Mouse (Mus musculus): Measurements from ENCODE around the gene Efcab9.

The Efcab9 gene

DNA sequence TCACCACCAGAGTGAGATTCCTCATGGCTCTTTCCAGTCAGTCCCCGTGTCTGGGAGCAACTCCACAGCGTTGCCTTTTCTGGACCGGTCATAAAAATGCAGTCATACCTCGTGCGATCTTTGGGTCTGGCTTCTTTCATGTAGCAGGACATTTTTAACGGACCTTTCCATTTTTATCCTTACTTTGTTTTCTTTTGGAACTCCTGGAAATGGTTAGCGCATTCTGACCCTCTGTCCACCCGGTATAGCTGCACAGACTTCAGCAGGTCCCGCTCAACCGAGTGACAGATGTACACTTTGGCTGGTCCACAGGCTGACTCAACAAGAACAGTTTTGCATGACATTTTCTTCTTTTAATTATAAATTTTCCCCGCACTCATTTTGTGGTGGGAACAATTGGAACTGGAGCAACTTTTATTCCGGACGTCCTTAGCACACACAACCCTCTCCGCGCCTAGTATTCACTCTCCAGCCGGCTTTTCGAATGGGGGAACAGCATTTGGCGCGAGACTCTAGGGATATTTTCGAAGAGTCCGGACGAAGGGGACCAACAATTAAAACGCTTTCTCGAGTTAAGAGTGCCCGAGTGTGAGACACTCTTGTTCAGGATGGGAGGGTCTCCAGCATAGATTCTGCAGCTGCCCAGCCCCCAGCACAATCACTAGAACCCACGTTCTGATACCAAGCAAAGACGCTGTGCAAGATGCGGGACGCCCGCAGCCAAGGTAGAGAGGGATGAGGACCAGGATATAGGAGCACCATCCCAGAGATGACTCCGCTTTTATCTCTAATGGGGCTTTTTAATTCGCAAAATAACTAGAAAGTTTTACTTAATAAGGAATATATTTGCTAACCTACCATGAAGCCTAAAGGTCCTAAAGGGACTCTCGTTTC lies at the start of gene Efcab9:
TSS of gene Efcab9 (minus strand) at position 211 of the 894 bp plus-strand sequence.
- in situ Hi-C loops (cut with MboI, MseI) = loop anchor here (5.0 to 25.0 kb wide), 2 partner anchors 40 to 1505 kb away; partner anchors contain the start of gene Lcp2

DNA sequence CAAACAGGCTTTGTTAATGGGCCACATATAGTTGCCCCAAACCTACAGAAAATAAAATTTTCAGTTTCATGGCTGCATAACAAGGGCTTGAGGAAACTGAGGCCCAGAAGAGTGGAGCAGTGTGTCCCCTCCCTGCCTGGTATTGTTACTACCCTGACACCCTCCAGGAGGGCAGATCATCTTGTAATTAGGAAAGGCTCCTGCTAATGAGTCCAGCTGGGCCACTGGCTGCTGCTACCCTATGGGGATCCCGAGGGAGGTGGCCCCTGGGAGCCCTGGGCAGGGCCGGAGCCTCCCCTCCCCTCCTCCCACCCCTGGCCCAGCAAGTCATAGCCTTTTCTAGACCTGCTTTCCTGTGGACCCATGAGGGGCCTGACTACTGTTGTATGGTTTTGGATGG lies 49.1 kb upstream of the Efcab9 start:
- in situ Hi-C loops (cut with MboI, MseI) = no loop called here

DNA sequence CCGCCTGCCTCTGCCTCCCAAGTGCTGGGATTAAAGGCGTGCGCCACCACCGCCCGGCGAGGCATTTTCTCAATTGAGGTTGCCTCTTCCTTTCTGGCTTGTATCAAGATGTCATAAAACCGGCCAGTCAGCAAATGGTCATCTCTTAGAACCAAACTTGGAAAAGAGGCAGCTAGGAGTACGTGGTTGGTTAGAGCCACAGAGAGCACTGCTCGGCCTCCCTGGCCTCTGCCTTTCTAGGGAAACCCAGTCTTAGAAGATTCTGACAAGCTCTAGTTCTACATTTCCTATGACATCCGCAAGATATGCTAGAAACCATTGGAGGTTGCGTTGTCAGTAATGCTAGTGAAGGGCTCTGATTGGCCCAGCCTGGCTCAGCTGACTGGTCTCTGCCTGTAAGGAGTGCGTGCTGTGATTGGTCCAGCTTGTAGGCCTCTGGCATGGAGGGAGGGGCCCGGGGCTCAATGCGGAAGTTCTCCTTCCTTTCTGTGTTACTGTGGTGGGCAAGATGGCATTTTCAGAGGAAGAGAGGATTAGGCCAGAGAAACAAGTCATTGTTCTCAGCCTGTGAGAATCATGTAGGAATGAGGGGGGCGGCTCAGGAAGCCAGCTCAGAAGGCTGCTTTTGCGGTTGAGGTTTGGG lies 48.5 kb upstream of the Efcab9 start:
- in situ Hi-C loops (cut with MboI, MseI) = no loop called here

DNA sequence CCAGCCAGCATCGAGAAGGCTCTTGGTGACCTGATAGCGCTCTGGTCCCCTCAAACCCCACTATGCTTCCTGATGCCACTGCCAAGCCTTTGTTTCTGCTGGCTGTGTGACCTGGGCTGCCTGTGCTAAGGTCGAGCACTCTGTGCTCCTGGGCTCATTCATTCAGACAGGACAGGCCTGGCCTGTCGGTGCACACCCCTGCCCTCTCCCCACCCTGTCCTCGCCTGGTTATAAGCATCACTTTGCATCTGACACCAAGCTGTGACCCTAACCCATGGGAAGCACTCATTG lies 44.8 kb upstream of the Efcab9 start:
- in situ Hi-C loops (cut with MboI, MseI) = no loop called here

DNA sequence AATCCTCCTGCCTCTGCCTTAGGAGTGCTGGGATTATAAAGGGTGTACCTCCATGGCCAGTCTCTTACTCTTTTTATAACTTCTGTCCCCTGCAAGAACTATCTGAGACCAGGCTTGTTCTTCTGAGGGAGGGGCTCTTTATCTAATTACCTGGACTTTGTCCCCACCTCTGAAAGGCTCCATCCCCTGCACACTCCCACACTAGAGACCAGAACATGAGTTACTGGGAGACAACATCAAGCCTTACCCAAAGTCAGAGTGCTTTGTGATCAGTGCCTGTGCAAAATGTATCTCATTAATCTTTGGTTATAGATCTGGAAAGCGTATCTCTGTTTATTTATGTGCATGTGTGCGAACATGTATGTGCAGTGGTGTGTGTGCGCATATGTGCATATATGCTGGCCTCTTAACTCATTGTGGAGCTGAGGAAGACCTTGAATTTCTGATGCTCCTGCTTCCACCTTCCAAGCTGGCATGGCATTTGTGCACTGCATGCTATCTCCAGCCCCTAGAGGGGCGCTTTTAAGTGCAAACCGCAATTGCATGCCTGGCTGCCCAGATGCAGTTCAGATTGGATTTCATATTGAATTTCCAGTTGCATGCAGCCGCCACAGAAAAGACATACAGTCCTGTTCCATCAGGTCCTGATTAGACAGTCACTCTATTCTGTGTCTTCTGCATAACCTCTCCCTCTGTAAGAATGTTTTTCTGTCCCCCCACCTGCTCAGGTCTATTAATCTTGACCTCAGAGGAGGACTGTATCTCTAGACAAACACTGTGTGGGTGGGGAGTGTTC lies 44.3 kb upstream of the Efcab9 start:
- in situ Hi-C loops (cut with MboI, MseI) = no loop called here

DNA sequence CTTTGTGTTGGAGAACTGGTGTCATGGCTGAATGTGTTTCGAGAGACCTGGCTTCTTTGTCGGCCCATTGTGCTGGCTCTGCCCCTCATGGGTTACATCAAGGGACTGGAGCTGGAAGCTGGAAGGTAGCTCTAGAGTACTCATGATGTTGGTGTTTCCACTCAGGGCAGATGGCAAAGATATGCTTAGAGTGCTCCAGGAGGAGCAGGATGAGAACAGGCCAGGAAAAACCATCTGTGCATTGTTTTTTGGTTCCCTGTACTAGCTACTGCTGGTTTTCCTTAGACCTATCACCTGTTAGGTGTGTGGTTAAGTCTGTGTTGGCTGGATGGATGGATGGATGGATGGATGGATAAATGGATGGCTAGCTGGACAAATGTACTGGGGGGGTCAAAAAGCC lies 41.8 kb upstream of the Efcab9 start:
- in situ Hi-C loops (cut with MboI, MseI) = no loop called here

DNA sequence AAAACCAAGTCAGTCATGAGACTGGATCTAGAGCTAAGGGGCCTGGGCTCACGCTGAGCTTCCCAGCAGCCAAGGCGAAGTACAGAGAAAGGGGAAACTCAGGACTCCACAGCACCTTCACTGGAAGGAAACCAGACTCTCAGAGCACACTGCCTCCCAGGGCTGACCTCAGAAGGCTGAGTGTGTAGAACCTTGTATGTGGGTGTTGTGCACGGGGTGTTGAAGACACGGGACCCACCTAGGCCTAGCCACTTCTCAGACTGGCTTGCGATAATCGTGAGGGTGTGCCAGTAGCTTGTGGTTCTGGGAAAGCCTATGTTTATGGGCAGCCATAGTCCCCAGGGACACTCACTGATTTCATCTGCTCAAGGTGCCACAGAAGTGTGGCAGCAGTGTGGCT lies 39.2 kb upstream of the Efcab9 start:
- in situ Hi-C loops (cut with MboI, MseI) = no loop called here

DNA sequence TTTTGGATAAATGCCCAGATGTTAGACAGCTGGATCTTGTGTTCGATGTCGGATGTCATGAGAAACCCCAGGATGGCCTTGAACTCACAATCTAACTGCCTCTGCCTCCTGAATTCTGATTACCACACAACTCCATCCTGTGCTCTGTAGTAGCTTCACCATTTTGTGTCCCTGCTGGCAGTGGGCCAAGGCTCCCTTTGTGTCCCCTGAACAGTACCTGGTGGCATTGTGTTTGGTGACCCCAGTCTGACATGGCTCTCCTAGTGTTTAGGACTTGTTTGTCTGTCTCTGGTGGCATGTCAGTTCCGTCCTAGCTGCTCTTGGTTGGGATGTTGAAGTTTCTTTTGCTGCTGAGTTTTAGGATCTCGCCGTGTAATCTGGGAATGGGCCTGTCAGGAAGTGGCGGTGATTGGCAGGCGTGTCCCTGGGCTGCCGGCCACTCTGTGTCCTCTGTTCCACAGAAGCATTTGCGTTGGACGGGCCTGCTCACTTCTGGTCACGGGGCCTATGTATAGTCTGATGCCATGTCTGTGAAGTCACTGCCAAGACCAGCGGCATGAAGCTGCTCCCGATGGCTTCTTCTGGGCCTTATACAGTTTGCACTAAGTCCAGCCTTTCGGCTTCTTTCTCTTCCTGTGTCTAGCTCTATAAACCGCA lies 36.9 kb upstream of the Efcab9 start:
- in situ Hi-C loops (cut with MboI, MseI) = no loop called here

DNA sequence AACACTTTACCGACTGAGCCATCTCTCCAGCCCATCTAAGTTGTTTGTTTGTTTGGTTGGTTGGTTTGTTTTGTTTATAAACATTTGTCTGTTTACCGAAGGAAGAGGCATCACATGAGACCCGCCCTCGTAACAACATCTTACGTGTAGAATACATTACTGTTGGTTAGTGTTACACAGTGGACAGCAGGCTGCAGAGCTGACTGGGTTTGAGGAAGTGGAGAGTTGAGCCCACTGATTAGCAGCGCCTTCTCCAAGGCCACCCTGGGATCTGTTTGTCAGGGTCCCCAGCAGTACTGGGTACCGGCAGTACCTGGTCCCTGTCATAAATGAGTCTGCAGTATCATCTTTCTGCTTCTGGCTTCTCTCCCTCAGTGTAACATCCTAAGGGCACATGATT lies 36.2 kb upstream of the Efcab9 start:
- in situ Hi-C loops (cut with MboI, MseI) = no loop called here

DNA sequence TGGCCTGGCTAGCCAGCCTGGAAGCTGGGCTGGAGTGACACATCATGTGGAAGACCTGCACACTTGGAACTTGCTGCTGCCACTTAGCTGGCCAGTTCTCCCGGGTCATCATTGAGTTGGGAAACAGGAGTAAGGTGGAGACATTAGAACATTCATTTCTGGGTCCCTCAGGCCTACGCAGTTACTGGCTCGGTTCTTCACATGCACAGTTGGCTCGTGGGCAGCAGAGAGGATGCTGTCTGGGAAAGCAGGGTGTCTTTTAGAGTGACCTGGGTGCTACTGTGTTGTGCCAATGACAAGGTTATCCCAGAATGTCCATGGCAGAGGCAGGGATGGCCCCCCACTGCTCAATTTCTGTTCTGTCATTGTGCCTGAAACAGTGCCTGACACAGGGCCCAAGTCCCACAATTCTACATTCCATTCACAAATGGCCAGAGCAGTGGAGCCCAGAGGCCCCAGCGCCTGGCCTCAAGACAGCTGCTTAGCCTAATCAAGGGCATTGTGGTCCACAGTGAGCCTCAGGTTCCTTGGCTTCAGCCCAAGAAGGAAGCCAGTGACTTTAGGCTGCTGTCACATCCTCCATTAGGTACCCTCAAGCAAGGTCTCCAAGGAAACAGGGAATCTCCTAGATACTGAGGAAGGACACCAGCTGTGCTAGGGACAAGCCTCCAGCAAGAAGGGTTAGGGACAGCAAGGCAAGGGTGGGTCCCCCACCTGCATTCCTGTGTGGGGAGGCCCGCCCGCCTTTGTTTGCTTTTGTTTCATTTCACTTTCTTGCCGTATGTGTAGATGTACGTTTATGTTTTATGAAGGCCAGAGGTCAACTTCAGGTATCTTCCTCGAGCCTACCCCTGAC lies 35.3 kb upstream of the Efcab9 start:
- in situ Hi-C loops (cut with MboI, MseI) = no loop called here

DNA sequence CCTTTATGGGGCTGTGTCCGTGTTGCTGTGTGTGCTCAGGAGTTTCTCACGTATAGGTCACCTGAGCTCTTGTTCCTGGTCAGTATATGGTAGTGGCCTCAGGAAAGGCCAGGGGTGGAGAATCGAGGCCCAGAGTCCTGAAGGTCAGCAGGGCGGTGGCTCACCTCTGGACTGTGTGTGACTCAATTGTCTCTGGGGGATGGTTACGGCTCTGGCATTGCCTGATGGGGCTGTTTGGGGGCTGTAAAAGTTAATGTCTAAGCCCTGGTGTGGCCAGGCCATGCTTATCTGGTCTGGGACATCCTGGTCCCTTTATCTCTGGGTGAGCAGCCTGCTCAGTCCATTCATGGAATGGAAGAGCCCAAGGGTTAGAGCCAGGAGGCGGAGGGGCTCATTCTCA lies 34.3 kb upstream of the Efcab9 start:
- in situ Hi-C loops (cut with MboI, MseI) = no loop called here

DNA sequence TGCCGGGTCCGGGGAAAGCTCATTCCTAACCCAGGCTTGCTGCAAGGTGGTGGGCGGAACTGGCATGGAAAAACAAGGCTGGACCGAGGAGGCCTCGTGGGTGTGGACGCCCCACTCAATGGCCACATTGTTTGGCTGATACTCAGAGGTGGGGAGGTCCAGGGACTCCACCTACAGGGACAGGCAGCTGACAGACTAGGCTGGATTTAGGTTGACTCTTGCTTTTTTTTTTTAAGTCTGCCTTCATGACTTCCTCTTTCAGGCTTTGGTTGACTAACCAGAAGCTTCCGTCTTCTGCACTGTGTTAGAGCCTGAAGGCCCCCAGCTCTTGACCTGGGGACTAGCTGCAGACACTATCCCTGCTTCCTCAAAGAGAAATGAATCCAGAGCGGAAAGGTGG lies 33.2 kb upstream of the Efcab9 start:
- in situ Hi-C loops (cut with MboI, MseI) = no loop called here

DNA sequence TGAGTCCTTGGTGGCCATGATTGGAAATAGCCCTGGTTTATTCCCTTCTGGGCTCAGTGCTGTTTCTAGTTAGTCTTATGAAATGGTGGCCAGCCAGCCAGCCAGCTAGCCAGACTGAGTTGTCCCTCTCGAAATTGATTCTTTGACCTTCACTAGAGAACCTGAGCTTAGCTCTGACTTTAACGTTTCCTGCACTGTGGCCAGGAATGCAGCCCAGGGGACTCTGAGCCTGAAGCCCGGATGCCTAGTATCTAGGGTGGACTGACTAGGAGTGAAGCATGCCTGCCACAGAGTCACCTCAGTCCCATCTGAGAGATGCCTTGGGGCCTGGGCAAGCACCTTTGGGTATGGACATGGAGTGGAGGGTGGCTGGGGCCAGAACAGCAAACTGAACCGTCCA lies 32.7 kb upstream of the Efcab9 start:
- in situ Hi-C loops (cut with MboI, MseI) = no loop called here

DNA sequence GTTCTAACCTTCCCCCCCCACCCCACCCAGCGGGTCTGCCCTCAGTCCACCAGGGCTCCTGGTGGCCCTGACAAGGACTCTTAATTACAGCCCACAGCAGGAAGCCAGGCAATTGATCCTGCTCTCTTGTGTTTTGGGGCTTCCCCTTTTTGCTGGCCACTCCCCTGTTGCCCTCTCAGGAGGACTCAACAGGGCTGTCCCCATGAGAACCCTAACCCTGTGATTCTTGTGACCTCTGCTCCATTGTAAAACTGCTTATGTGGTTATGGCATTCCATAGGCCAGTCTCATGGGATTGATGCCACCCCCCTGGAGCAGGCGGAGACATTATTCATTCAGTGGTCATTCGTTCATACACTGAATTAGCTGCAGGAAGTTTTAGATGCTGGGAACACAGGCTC lies 31.8 kb upstream of the Efcab9 start:
- in situ Hi-C loops (cut with MboI, MseI) = no loop called here

DNA sequence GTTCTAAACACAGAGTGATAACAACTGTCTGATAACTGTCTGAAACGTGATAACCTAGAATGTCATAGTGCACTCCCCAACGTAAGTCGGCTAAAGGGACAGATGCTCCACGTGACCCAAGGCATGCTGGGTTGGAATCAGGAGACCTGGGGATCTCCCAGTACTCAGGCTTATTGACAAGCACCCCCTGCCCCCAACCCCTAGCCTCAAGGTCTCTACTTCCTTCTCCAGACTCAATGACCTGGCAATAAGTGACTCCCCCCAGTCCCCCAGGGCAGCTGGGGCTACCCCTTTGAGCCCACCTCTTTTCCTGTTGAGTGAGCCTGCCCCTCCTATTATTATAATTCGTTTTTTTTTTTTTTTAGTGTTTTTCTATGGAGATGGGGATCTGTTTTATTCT lies 30.8 kb upstream of the Efcab9 start:
- in situ Hi-C loops (cut with MboI, MseI) = no loop called here

DNA sequence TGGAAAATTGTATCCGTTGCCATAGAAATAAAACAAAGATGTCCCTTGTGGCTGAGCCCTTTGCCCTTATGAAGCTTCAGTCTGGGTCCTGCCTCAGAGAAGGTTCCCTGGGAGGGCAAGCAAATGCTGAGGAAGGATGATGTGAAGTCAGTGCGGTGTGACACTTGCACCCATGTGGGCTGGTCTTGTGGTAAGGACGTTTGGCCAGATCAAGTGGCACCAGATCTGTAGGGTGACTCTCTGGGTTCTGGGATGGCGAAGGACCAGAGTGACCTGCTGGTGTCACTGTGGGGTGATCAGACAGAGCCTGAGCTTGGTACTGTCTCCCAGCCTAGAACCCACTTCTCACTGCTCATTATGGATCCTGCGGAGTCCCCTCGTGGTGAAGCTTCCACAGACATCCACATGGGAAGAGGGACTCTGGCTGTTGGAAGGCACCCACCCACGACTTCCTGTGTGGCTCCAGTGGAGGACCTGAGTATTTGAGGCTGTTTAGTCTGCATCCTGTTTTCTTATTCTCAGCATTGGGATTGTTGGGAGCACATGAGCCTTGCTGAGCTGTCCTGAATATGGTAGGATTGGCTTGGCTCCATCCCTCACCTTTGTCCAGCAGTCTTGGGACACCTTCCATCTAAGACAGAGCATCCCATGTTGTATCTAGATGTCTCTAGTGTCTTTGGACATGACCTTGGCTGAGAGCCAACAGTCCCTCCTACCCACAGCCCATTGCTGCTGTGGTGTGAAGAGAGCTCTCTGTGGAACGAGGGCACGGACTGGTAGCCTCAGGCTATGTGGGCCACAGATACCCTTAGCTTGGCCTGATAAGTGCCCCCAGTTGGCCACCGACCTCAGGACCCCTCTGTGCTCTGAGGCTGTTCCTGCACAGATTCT lies 29.8 kb upstream of the Efcab9 start:
- in situ Hi-C loops (cut with MboI, MseI) = no loop called here

DNA sequence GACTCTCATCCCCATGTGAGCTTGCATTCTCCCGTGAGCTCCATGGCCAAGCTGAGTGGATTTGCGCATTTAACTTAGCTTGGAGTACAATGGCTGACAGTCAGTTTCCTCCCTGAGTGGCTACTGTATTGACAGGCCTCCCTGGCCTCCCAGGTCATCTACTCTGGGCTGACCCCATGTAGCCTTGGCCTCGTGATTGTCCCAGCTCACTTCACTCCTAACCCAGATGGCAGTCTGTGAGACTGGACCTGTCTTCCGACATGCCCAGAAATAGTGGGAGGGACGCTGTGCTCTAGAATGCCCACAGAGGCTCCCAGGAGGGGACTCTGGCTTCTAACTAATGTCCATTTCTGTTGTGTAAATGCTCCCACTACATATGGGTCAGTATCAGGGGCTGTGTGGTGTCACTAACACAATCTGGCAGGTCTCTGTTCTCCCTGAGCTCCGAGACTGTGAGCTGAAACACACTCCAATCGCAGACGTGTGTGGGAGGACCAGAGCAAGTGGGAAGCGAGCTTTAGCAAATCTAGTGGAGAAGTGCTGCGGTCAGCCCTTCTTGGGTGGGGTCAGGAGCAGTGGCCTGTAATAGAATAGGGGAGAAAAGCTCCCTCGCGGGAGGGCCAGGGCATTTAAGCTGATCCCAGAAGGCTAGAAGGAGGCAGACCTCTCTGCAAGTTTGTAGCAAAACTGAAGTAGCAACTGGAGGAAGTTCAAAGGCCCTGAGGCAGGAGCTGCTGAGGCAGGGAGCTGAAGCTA lies 28.3 kb upstream of the Efcab9 start:
- in situ Hi-C loops (cut with MboI, MseI) = no loop called here

DNA sequence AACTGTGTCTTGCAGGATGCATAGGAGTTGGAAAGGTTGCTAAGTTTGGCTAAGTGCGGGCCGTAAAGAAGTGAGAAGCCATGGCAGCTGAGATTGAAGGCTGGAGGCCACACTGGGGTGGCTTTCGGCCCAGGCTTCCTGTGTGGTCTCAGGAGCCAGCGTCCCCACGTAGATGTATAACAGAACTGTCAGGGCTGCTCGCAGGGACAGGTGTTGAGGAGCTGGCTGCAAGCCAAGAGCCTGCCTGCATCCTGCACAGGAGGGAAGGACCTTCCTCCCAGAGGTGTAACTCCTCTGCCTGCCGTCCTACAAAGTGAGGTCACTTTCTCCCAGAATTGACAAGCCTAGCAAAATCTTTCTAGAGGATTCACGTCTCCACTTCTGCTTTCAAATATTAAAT lies 26.8 kb upstream of the Efcab9 start:
- in situ Hi-C loops (cut with MboI, MseI) = no loop called here

DNA sequence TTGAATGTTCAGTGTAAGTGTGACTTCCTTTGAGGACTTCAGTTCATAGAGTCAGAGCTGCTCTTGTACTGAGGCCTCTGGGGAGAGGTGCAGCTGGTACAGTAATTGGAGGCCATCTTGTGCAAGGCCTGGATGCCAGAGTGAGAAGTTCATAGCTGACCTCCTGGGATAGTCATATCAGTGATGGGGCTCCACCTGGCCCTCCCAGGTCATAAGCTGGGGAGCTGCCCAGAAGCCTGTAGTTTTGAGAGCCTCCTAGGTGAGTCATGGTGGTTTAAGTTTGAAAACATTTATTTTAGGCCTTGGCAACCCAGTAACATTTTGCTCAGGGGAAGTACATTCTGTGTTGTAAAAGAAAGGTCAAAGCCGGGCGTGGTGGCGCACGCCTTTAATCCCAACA lies 26.1 kb upstream of the Efcab9 start:
- in situ Hi-C loops (cut with MboI, MseI) = no loop called here

Data from T-helper 1 cell (primary cell).